Mouse (Mus musculus): Measurements from ENCODE around the gene Rnf216. TPM values are rescaled to one million over a fixed set of nuclear protein-coding genes. Genes with fewer than 3 reads are reported as not detected.

The Rnf216 gene
- total RNA-seq, 2 experiments from 2014 or later = 31.1 to 33.1 TPM

Other genes starting within 250 kb of the Rnf216 start
- 0.42 and 4.0 TPM in 2 replicates for gene Fbxl18, start 217.6 kb downstream of the Rnf216 start, total RNA-seq (2015; ENCODE audit: low replicate concordance)
- 2.4 and 2.7 TPM in 2 replicates for gene Fbxl18, start 217.6 kb downstream of the Rnf216 start, total RNA-seq (2017; ENCODE audit: low replicate concordance)
- 4,902 and 5,552 TPM in 2 replicates for gene Actb, start 206.2 kb downstream of the Rnf216 start, total RNA-seq (2015; ENCODE audit: low replicate concordance)
- gene Actb, start 206.2 kb downstream of the Rnf216 start, total RNA-seq (2017; ENCODE audit: low replicate concordance) = 1,509 and 1,723 TPM in 2 replicates
- gene Fscn1, start 152.7 kb downstream of the Rnf216 start, total RNA-seq (2015; ENCODE audit: low replicate concordance) = 0.84 TPM in 1 of 2 replicates, not detected in the other
- 5.1 TPM in 1 of 2 replicates, not detected in the other for gene Fscn1, start 152.7 kb downstream of the Rnf216 start, total RNA-seq (2017; ENCODE audit: low replicate concordance)
- gene Olfr718-ps1, start 34.6 kb upstream of the Rnf216 start, total RNA-seq (2015; ENCODE audit: low replicate concordance) = not detected in 2 replicates
- not detected in 2 replicates for gene Olfr718-ps1, start 34.6 kb upstream of the Rnf216 start, total RNA-seq (2017; ENCODE audit: low replicate concordance)
- gene Rbak, start 67.8 kb upstream of the Rnf216 start, total RNA-seq (2015; ENCODE audit: low replicate concordance) = 1.4 and 3.4 TPM in 2 replicates
- gene Rbak, start 67.8 kb upstream of the Rnf216 start, total RNA-seq (2017; ENCODE audit: low replicate concordance) = 0.39 and 1.4 TPM in 2 replicates
- not detected in 2 replicates for gene Spdye4b, start 68.0 kb upstream of the Rnf216 start, total RNA-seq (2015; ENCODE audit: low replicate concordance)
- gene Spdye4b, start 68.0 kb upstream of the Rnf216 start, total RNA-seq (2017; ENCODE audit: low replicate concordance) = not detected in 2 replicates
- not detected in 2 replicates for gene Spdye4a, start 113.9 kb upstream of the Rnf216 start, total RNA-seq (2015; ENCODE audit: low replicate concordance)
- gene Spdye4a, start 113.9 kb upstream of the Rnf216 start, total RNA-seq (2017; ENCODE audit: low replicate concordance) = not detected in 2 replicates
- 0.36 TPM in 1 of 2 replicates, not detected in the other for gene Zfp12, start 122.2 kb upstream of the Rnf216 start, total RNA-seq (2015; ENCODE audit: low replicate concordance)
- gene Zfp12, start 122.2 kb upstream of the Rnf216 start, total RNA-seq (2017; ENCODE audit: low replicate concordance) = 0.68 and 1.7 TPM in 2 replicates
- 0.36 TPM in 1 of 2 replicates, not detected in the other for gene Zfp316, start 157.0 kb upstream of the Rnf216 start, total RNA-seq (2015; ENCODE audit: low replicate concordance)
- 0.64 and 0.76 TPM in 2 replicates for gene Zfp316, start 157.0 kb upstream of the Rnf216 start, total RNA-seq (2017; ENCODE audit: low replicate concordance)
- not detected in 2 replicates for gene Zfp853, start 180.6 kb upstream of the Rnf216 start, total RNA-seq (2015; ENCODE audit: low replicate concordance)
- not detected in 2 replicates for gene Zfp853, start 180.6 kb upstream of the Rnf216 start, total RNA-seq (2017; ENCODE audit: low replicate concordance)
- gene E130309D02Rik, start 202.4 kb upstream of the Rnf216 start, total RNA-seq (2015; ENCODE audit: low replicate concordance) = 14.7 and 20.9 TPM in 2 replicates
- 7.8 and 8.2 TPM in 2 replicates for gene E130309D02Rik, start 202.4 kb upstream of the Rnf216 start, total RNA-seq (2017; ENCODE audit: low replicate concordance)
- gene Zdhhc4, start 216.3 kb upstream of the Rnf216 start, total RNA-seq (2015; ENCODE audit: low replicate concordance) = 16.6 and 43.6 TPM in 2 replicates
- 11.6 and 29.8 TPM in 2 replicates for gene Zdhhc4, start 216.3 kb upstream of the Rnf216 start, total RNA-seq (2017; ENCODE audit: low replicate concordance)
- not detected in 2 replicates for gene Grid2ip, start 244.3 kb upstream of the Rnf216 start, total RNA-seq (2015; ENCODE audit: low replicate concordance)
- gene Grid2ip, start 244.3 kb upstream of the Rnf216 start, total RNA-seq (2017; ENCODE audit: low replicate concordance) = not detected in 2 replicates

Measured in erythroid progenitor cell, adult 5-6 weeks (primary cell).